Mouse (Mus musculus): ENCODE data around the gene Creb5. TPM values are rescaled to one million over a fixed set of nuclear protein-coding genes. Genes with fewer than 3 reads are reported as not detected.

The Creb5 gene
- polyA plus RNA-seq, 1 experiment = 6.0 TPM

DNA sequence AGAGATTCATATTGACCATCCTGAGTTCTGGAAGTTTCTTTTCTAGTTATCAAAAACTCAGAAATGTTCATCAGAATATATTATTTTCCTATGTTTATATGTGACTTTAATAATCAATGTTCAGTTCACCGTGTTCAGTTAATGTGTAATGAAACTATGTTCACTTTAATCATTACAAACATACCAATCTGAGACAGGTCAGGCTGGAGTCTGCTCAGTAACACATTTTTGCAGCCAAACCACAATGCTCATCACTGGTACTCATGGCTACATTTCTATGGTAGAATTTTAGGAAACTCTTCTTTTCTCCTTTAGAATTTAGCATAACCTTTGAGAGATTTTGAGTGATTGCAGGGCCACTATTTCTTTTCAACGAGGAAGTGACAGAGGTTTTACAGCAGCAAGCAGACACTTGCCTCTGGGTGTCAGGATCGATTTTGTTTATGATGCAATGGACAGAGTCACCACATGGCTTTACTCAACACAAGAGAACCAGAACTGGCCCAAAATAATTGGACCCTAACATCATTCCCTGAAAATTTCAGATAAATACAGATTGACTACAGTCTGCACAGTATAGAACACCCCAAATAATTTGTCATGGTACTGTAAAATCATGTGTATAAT, 87.4 kb downstream of the Creb5 start:
- TF ChIP-seq POLR2A (IDR thresholded peaks at IDR 0.05; ENCODE audit: borderline replicate concordance, insufficient read depth, low read length) (no peak), CTCF (IDR thresholded peaks at IDR 0.05; ENCODE audit: borderline replicate concordance, insufficient read depth, low read depth, low read length) (no peak)
- no peak overlapping the region for H3K4me3 ChIP-seq (replicated peaks; ENCODE audit: insufficient read depth, low read depth, low read length)
- no peaks in the 10 kb centered on the region for H3K27me3 ChIP-seq (ENCODE audit: control insufficient read depth, insufficient read depth, low read length)
- no peak overlapping the region for H3K27ac ChIP-seq (ENCODE audit: insufficient read depth, low read length)
- 90% methylated on average over 3 of the region's 3 CpGs for WGBS
- peaks cover 10% of the 10 kb centered on the region; the same call in 1 of the 2 replicates for H3K4me1 ChIP-seq (ENCODE audit: control insufficient read depth, insufficient read depth, low read length)
- no peak for DNase-seq

DNA sequence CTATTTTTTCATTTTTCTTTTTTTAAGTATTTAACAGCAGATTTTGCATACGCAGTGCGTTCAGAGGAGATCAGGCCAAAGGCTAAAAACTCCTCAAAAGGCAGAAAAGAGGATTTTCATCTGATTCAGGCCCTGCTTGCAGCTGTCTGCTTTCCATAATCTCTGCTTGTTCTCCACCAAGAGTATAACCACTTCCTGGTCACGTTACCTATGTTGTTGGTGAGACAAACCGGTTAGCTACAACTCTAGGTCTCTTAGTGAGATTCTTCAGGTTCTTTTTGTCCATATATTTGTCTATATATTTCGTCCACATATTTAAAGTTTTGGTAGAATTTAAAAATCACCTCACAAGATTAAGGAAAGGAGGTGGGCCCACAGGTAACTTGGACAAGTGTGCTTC, 102.2 kb downstream of the Creb5 start:
- no peak for DNase-seq
- Histone ChIP-seq H3K4me1 (ENCODE audit: control insufficient read depth, insufficient read depth, low read length) (no peaks in the 10 kb centered on the region), H3K27me3 (ENCODE audit: control insufficient read depth, insufficient read depth, low read length) (no peaks in the 10 kb centered on the region), H3K4me3 (replicated peaks; ENCODE audit: insufficient read depth, low read depth, low read length) (no peak overlapping the region), H3K27ac (ENCODE audit: insufficient read depth, low read length) (no peak overlapping the region)
- no peak for TF ChIP-seq POLR2A (IDR thresholded peaks at IDR 0.05; ENCODE audit: borderline replicate concordance, insufficient read depth, low read length)
- TF ChIP-seq CTCF (IDR thresholded peaks at IDR 0.05; ENCODE audit: borderline replicate concordance, insufficient read depth, low read depth, low read length) = no peak
- 95% methylated on average over 5 of the region's 5 CpGs for WGBS

DNA sequence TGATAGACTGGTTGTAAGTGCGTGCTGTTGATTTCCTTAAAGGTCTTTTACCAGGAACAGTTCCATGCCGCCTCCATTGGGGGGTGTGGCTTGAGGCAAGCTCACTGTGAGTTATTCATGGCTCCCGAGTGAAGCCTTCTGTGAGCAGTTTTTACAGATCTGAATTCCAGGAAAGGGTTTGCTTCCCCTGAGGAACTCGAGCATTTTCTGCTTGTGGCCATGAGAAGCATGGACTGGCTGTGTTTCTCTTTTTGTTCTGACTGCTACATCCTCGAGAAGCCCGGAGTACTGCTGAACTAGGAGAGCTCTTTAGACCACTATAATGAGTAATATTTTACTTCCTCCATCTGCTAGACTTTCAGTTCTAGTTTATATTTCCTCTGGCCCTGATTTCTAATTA, 103.3 kb downstream of the Creb5 start:
- H3K4me1 ChIP-seq (ENCODE audit: control insufficient read depth, insufficient read depth, low read length) = no peaks in the 10 kb centered on the region
- H3K27me3 ChIP-seq (ENCODE audit: control insufficient read depth, insufficient read depth, low read length) = no peaks in the 10 kb centered on the region
- no peak for DNase-seq
- H3K27ac ChIP-seq (ENCODE audit: insufficient read depth, low read length) = no peak overlapping the region
- no peak overlapping the region for H3K4me3 ChIP-seq (replicated peaks; ENCODE audit: insufficient read depth, low read depth, low read length)
- TF ChIP-seq POLR2A (IDR thresholded peaks at IDR 0.05; ENCODE audit: borderline replicate concordance, insufficient read depth, low read length) (no peak), CTCF (IDR thresholded peaks at IDR 0.05; ENCODE audit: borderline replicate concordance, insufficient read depth, low read depth, low read length) (no peak)
- 48% methylated on average over 6 of the region's 6 CpGs for WGBS

DNA sequence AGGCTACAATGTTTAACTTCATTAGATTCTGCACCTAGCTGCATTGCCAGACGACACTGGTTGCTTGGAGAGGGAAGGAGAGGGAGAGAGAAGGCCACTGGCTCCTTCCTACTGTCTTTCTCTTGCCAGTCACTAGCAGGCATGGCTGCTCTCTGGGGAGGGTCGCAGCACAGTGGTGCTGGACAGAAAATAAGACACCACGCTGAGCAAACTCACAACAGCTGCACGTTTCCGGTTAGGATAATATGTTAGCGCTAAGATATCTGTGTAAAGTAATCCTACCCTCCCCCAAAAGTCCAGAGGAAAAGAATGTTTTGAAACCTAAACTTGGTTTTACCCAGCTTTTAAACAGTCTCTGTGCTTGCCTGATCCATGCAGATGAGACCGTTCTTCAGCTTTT, 107.0 kb downstream of the Creb5 start:
- Histone ChIP-seq H3K27me3 (ENCODE audit: control insufficient read depth, insufficient read depth, low read length) (no peaks in the 10 kb centered on the region), H3K4me3 (replicated peaks; ENCODE audit: insufficient read depth, low read depth, low read length) (no peak overlapping the region), H3K4me1 (ENCODE audit: control insufficient read depth, insufficient read depth, low read length) (peaks cover 7% of the 10 kb centered on the region), H3K27ac (ENCODE audit: insufficient read depth, low read length) (no peak overlapping the region)
- 63% methylated on average over 7 of the region's 7 CpGs for WGBS
- TF ChIP-seq CTCF (IDR thresholded peaks at IDR 0.05; ENCODE audit: borderline replicate concordance, insufficient read depth, low read depth, low read length) = no peak
- no peak for TF ChIP-seq POLR2A (IDR thresholded peaks at IDR 0.05; ENCODE audit: borderline replicate concordance, insufficient read depth, low read length)
- DNase-seq = no peak

DNA sequence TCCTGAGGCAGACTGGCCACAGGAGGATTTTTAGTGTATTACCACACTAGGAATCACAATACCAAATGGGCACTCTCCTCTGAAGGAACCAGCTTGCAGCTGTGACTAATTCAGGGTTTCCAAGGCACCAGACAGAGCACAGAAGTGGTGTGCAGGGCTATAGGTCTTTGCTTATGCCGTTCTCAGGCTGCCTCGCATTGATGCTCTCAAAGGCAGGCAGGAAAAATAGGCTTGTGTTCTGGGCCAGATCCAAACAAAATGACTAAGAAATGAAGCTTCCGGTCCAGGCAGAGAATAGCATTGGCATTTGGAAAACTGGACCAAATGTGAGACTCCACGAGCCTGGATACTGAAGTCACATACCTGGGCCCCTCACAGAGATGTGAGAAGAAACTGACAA, 108.1 kb downstream of the Creb5 start:
- no peak overlapping the region for H3K4me3 ChIP-seq (replicated peaks; ENCODE audit: insufficient read depth, low read depth, low read length)
- WGBS = 12% methylated on average over 4 of the region's 4 CpGs

DNA sequence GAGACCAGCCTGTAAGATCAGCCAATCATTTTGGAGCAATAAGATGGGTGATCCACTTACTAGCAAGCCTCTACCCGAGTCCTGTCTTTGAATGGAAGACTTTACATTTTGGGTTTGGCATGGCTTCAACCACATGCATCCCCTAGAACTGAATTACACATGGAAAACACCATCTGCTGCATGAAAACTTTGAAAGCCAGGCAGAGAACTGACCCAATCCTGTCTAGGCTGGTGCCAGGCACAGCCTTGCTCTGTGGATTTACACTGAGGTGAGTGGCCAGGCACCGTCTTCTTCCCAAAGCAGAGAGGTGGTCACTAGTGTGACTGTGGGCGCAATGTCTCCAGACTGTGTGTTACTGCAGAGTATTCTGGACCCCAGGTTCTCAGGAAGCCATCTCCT, 109.4 kb downstream of the Creb5 start:
- no peak for TF ChIP-seq CTCF (IDR thresholded peaks at IDR 0.05; ENCODE audit: borderline replicate concordance, insufficient read depth, low read depth, low read length)
- TF ChIP-seq POLR2A (IDR thresholded peaks at IDR 0.05; ENCODE audit: borderline replicate concordance, insufficient read depth, low read length) = no peak
- WGBS = 72% methylated on average over 3 of the region's 3 CpGs
- Histone ChIP-seq H3K27me3 (ENCODE audit: control insufficient read depth, insufficient read depth, low read length) (no peaks in the 10 kb centered on the region), H3K4me1 (ENCODE audit: control insufficient read depth, insufficient read depth, low read length) (peaks cover 7% of the 10 kb centered on the region), H3K4me3 (replicated peaks; ENCODE audit: insufficient read depth, low read depth, low read length) (no peak overlapping the region), H3K27ac (ENCODE audit: insufficient read depth, low read length) (no peak overlapping the region)
- DNase-seq = peak in 1 of 2 experiments; percentile 24

More for the DNA sequence above, 108.1 kb downstream of the Creb5 start:
- peak; percentile 39 to 71 for DNase-seq
- Histone ChIP-seq H3K27me3 (ENCODE audit: control insufficient read depth, insufficient read depth, low read length) (no peaks in the 10 kb centered on the region), H3K4me1 (ENCODE audit: control insufficient read depth, insufficient read depth, low read length) (peaks cover 7% of the 10 kb centered on the region), H3K27ac (ENCODE audit: insufficient read depth, low read length) (no peak overlapping the region)
- no peak for TF ChIP-seq CTCF (IDR thresholded peaks at IDR 0.05; ENCODE audit: borderline replicate concordance, insufficient read depth, low read depth, low read length)
- TF ChIP-seq POLR2A (IDR thresholded peaks at IDR 0.05; ENCODE audit: borderline replicate concordance, insufficient read depth, low read length) = no peak

DNA sequence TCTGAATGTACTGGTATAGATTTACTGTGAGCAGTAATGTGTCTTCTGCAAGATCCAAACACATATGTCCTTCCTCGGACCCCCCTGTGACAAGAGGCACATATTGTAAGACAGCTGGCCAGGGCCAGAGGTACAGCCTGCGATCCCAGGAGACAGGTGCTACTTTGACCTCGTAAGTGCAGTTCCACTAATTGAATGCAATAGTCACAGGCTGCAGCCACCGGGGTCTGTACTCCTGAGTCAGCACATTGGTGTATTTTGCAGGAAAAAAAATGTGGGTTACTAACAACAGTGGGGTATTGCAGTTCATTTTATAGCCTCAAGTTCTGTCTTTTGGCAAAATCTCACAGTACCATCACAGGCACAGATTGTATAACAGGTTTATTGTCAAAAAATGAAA, 110.7 kb downstream of the Creb5 start:
- TF ChIP-seq CTCF (IDR thresholded peaks at IDR 0.05; ENCODE audit: borderline replicate concordance, insufficient read depth, low read depth, low read length) = no peak
- no peak for TF ChIP-seq POLR2A (IDR thresholded peaks at IDR 0.05; ENCODE audit: borderline replicate concordance, insufficient read depth, low read length)
- 84% methylated on average over 4 of the region's 4 CpGs for WGBS
- Histone ChIP-seq H3K4me3 (replicated peaks; ENCODE audit: insufficient read depth, low read depth, low read length) (no peak overlapping the region), H3K27me3 (ENCODE audit: control insufficient read depth, insufficient read depth, low read length) (no peaks in the 10 kb centered on the region), H3K4me1 (ENCODE audit: control insufficient read depth, insufficient read depth, low read length) (peaks cover 7% of the 10 kb centered on the region), H3K27ac (ENCODE audit: insufficient read depth, low read length) (no peak overlapping the region)
- no peak for DNase-seq

DNA sequence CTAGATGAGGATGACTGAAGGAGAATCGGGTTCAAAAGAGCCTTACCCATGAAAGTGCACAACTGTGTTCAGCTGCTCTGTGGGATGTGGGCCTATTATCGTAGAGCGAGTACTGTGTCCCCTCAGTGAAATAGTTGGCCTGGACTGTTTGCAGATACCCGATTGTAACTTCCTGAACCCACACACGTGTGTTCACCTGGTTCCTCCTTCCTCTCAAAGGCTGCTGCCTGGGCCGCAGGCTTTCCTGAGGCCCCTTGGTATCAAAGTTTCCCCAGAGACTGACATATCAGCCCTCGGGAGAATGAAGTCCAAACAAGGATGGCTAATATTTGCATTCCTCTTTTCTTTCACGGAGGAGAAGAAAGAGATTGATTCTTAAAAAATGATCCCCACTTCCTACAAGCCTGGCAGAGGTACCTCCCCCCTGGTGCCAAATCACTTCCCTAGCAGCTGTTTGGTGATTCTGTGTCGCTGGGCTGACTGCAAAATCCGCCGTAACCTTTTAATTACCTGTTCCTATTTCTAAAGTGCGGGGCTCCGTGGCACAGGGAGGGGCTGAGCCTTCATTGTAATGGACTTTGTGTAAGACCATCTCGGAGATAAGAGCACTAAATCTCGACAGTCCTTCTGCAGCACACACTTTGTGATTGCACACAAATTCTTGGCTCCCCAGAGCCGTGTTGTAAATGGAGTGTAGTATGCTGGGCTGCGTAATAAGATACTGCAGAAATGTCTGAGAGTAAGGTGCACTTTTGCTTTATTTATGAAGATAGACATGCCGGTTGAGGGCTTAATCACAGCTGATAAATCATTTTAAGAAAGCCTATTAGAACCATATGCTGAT, 111.4 kb downstream of the Creb5 start:
- Histone ChIP-seq H3K27ac (ENCODE audit: insufficient read depth, low read length) (no peak overlapping the region), H3K4me1 (ENCODE audit: control insufficient read depth, insufficient read depth, low read length) (peaks cover 7% of the 10 kb centered on the region), H3K27me3 (ENCODE audit: control insufficient read depth, insufficient read depth, low read length) (no peaks in the 10 kb centered on the region), H3K4me3 (replicated peaks; ENCODE audit: insufficient read depth, low read depth, low read length) (no peak overlapping the region)
- no peak for DNase-seq
- TF ChIP-seq POLR2A (IDR thresholded peaks at IDR 0.05; ENCODE audit: borderline replicate concordance, insufficient read depth, low read length) (no peak), CTCF (IDR thresholded peaks at IDR 0.05; ENCODE audit: borderline replicate concordance, insufficient read depth, low read depth, low read length) (no peak)
- WGBS = 68% methylated on average over 18 of the region's 18 CpGs

Measured in cerebellum, adult 2 months (tissue).